In the genomic region with DNA sequence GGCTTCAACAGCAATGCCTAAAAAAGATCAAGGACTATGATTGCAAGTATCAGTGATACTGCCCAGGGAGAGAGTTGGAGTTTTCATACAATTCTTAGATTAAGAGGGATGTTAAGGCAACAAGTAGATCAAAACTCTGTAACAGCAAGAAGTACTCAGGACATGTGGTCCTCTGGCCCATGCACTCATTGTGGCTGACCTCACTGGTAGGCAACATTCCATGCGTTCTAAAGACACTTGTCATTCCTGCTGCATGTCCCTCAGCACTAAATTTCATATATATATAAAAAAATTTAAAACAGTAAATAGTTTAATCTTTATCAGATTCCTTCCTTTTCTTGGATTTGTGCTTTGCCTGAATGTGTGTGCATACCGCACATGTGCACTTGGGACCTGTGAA, we compare ENCODE assay signal across 23 mouse cellular contexts.
DNase-seq lines count a peak whose midpoint lies in the region; ATAC-seq and TF ChIP-seq lines count a peak whose summit lies in the region.
"Had no signal": no experiment of that assay in that cellular context is flagged by ENCODE, and none has a peak within 500 bp of the region (broad histone marks: within the 10 kb centered on the region; RNA-seq: fewer than 3 reads in every experiment).

No protein-coding gene starts in this region.

- no peak overlapping the region for H3K9ac ChIP-seq in lung, postnatal 0 days (replicated peaks; ENCODE audit: low read depth)
- H3K9ac ChIP-seq in midbrain, embryonic 11.5 days (ENCODE audit: low read length) = no peak overlapping the region

- no peaks in the 10 kb centered on the region for H3K4me1 ChIP-seq in lung, postnatal 0 days (ENCODE audit: insufficient read depth, low read depth, low read length)
- no peaks in the 10 kb centered on the region for H3K4me1 ChIP-seq in midbrain, embryonic 11.5 days (ENCODE audit: control insufficient read depth, insufficient read depth, low read length)

- H3K4me2 ChIP-seq in lung, postnatal 0 days (replicated peaks; ENCODE audit: low read depth, low read length) = no peak overlapping the region
- H3K4me2 ChIP-seq in midbrain, embryonic 11.5 days = no peak overlapping the region

- TF ChIP-seq EP300 in lung, postnatal 0 days (IDR thresholded peaks at IDR 0.05) = peak; percentile 66

- H3K36me3 ChIP-seq in lung, postnatal 0 days (ENCODE audit: insufficient read depth, low read length) = no peaks in the 10 kb centered on the region
- H3K36me3 ChIP-seq in midbrain, embryonic 11.5 days (ENCODE audit: control insufficient read depth, insufficient read depth, low read length) = no peaks in the 10 kb centered on the region
- H3K36me3 ChIP-seq: G1E had no signal

- 69% methylated on average over 2 of the region's 2 CpGs for WGBS in lung, postnatal 0 days
- 91% methylated on average over 2 of the region's 2 CpGs for WGBS in midbrain, embryonic 11.5 days

- H3K4me3 ChIP-seq in lung, postnatal 0 days (ENCODE audit: low read depth, low read length) = no peak overlapping the region
- H3K4me3 ChIP-seq in midbrain, embryonic 11.5 days (ENCODE audit: low read depth, low read length) = no peak overlapping the region

- H3K27me3 ChIP-seq in lung, postnatal 0 days (replicated peaks; ENCODE audit: insufficient read depth, low read length) = no peaks in the 10 kb centered on the region
- no peaks in the 10 kb centered on the region for H3K27me3 ChIP-seq in midbrain, embryonic 11.5 days (ENCODE audit: control insufficient read depth, insufficient read depth, low read length)
- H3K27me3 ChIP-seq: CH12.LX, Patski had no signal

- no peak overlapping the region for H3K27ac ChIP-seq in lung, postnatal 0 days (ENCODE audit: low read length)
- H3K27ac ChIP-seq in midbrain, embryonic 11.5 days (ENCODE audit: low read depth, low read length) = no peak overlapping the region

- ATAC-seq in lung, postnatal 0 days = peak; percentile 68; the same call in 1 of the 2 replicates
- no peak for ATAC-seq in midbrain, embryonic 11.5 days (ENCODE audit: low FRiP score)
- ATAC-seq: activated CD4-positive, CD25-positive, alpha-beta regulatory T cell, adult 4 months; CD4-positive, CD25-positive, alpha-beta regulatory T cell, adult 4 months; Patski had no signal

- no peak for DNase-seq in lung, postnatal 0 days (ENCODE audit: low spot score)
- no peak for DNase-seq in lung, postnatal 10 days
- DNase-seq in 3134 (ENCODE audit: extremely low read depth, insufficient read length, low spot score) (peak; percentile 31), 3T3-L1 (ENCODE audit: low read depth, low spot score) (peak; percentile 33)
- DNase-seq in midbrain, embryonic 11.5 days (ENCODE audit: low spot score, missing footprints) = no peak
- DNase-seq in right cerebral cortex, adult 2 months (ENCODE audit: low spot score in 2 of 2) = no peak
- DNase-seq: adrenal gland, adult 2 months; adrenal gland, adult 8-10 months; adrenal gland, postnatal 10 days; adrenal gland, postnatal 14 days; adrenal gland, postnatal 25 days; adrenal gland, postnatal 36 days; B cell, adult 2 months; cerebellum, adult 11 months; cerebellum, adult 11-12 months; cerebellum, adult 18-20 months; cerebellum, adult 2 months; cerebellum, adult 8-10 months had no signal

- no peak for TF ChIP-seq CTCF in lung, postnatal 0 days (IDR thresholded peaks at IDR 0.05)

- no peaks in the 10 kb centered on the region for H3K9me3 ChIP-seq in lung, postnatal 0 days (ENCODE audit: low read length)
- no peaks in the 10 kb centered on the region for H3K9me3 ChIP-seq in midbrain, embryonic 11.5 days (ENCODE audit: control insufficient read depth, low read length)
- H3K9me3 ChIP-seq: G1E had no signal

Comparison
In these comparisons a context has a peak if more than half of its experiments do, and no peak if none do; other contexts are left out.
1. DNase-seq: peak in 3134 (single experiment) and 3T3-L1 (single experiment); none in lung, postnatal 0 days (single experiment), lung, postnatal 10 days (single experiment), midbrain, embryonic 11.5 days (single experiment) and right cerebral cortex, adult 2 months (0 of 2).